Mouse (Mus musculus) kidney, postnatal 25 days (tissue): ENCODE data around the gene Gm3417.
A peak's percentile ranks its signal among the peaks of the same experiment; 100 is the strongest.
"Not testable (repeated sequence)": the region's sequence is repeated elsewhere in the genome, so short reads cannot be mapped to it uniquely, and the experiment has no call there.

ENCODE experiments used
- DNase-seq, 2 experiments: peaks; one replicate each; pipeline ENCODE4 v3.0.0; 2021; ENCODE audit warnings: mixed read lengths in 2 of 2

Gm3417 gene

DNA sequence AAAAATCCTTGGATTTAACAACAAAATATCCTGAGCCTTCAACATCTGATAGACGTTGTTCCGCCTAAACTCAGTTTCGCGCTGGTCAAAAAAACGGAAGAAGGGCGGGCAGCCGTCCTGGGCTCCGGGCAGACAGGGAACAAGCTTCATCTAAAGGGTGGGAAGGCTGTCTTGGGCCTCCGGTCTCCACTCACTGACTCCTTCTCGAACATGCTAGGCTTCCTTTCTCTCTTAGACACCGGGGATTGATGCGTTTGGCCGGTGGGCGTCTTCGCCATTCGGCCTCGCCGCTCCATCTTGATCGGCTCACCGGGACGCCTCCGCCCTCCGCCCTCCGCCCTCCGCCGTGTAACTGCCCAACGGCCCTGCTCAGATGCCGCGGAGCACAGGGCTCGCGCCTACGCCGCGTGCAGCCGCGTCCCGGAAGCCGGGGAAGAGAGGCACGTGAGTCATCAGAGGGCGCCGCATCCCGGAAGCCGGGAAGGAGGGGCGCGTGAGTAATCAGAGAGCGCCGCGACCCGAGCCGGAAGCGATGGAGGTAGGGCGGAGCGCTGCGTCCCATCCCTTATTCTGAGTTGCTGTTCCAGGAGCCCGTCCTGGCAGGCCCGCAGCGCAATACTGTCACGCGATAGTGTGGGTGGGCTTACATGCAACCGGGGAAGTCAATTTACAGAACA, at the start of gene Gm3417, which contains the start of gene 9030025P20Rik:
Gm3417 (minus strand) TSS at position 429 of the 677 bp plus-strand sequence.
9030025P20Rik (plus strand) TSS at position 107 of the 677 bp plus-strand sequence.
- DNase-seq: not testable (repeated sequence)

DNA sequence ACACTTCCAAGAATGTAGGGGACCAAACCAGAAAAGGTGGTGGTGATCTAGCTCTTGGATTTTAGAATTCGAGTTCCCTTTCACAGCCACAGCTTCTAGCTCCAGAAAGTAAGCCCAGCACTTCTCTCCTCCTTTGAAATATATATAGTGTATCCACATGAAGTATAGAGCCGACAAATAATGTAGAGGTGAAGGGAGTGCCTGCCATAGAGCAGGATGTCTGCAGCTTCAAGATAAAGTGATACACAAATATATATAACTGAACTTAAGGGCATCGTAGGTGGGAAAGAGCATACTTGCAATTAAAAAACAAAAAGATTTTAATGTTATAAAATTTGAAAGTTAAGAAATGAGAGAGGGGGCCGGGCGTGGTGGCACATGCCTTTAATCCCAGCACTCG, 46.9 kb upstream of the Gm3417 start:
- not testable (repeated sequence) for DNase-seq

DNA sequence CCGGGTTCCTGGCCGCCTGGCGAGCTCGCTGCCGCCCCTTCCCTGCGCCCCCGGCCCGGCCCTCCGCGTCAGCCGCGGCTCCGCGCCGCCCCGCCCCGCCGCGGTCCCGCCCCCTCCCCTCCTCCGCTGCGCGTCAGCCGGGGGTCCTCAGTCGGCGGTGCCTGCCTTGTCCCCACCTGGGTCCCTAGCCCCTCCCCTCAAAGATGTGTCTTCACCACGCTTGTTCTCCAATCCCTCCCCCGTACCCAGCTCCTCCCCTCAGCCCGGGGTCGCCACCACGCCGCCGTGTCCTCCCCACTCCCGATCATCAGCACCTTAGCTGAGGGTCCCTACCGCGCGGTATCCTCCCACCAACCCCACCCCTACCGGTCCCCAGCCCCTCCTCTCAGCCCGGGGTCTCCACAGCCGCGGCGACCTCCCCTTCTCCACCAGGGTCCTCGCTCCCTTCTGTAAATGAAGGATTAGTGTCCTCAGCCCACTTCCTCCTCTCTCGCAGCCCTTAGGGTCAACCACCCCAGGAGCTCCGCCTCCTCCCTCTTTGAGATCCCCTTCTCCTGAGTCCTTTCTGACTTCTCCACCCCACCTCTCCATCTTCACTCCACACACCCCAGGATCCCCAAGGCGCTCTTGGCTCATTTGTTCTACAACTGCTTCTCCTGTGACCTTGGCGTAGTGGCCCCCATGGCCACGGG, 46.1 kb upstream of the Gm3417 start:
- DNase-seq: not testable (repeated sequence)

DNA sequence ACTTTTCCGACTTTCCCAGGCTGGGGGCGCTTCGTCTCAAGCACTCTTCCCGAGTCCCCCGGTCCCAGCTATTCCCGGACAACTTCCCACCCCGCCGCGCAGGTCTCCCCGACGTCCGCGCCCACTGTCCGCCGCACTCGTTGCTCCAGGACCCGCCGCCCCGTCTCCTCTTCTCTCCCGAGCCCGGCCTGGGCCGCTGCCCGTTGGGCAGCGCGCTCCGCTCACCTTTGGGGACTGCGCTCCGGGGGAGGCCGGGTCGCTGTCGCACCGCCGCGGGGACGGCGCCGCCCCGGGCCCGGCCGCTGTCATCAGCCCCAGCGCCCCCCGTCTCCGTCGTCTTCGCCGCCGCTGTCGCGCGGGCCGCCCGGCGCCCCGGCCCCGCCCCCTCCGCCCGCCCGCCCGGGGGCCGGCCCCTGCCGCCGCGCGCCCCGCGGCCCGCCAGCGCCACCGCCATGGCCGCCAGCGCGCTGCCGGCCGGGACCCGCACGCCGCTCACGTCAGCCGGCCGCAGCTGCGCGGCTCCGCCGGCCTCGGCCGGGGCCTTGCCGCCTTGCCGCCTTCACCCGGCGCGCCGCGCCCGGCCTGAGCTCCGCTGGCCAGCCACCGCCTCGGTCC, 45.4 kb upstream of the Gm3417 start:
- not testable (repeated sequence) for DNase-seq

DNA sequence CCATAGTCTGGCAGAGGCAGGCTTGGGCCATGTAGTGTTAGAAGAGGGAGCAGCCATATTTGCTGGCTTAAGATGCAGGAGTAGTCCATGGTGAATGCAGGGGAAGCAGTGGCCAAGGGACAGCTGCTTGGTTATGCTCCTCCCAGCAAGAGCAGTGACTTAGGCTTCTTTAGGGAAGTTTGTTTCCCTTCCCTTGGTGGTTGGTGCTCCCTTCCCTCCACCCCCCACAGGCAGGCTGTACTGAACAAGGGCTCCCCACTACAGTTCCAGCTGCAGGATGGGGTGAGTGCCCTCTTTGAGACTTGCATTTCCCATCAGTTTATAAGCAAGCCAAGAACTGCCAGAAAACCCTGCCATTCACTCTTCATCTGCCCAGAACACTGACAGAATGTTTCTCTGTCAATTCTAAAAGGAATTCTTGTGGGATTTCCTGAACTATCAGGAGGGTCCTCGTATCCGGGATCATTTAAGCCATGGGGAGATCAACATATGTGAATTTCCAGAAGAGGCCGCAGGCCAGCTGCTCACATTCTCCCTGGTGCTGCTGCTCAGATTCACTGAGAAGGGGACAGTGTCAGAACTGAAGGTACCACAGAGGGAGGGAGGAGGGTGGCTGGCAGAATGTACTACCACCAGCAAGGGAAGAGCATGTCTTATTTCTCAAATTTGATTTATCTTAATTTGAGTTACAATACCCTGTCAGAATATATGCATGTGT, 43.1 kb upstream of the Gm3417 start:
- DNase-seq: peak; percentile 1 to 20

- not testable (repeated sequence) for DNase-seq
These were observed 31.3 kb upstream of the Gm3417 start, which contains the start of gene Gm3435 for GRCm38 (mm10) chr17:15009706-15010413. Gene Gm3435, plus strand, starts transcription at chr17:15010176.

DNA sequence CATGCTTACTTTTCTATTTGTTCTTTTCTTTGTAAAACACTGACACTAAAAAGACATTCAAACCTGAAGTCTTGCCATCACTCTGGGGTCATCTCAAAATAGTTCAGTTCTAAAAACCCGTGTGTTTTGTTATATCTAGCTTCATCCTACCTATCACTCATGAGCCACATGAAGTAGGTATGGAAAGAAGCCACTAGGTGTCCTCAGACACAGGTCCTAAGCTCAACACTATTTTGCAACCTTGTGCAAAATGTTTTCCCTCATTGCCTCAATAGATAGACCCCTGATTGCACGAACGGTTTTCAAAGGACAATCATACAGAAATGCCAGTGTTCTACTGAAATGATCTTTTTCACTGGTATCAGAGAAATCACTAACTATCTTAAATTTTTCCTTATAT, 30.5 kb upstream of the Gm3417 start:
- not testable (repeated sequence) for DNase-seq

- DNase-seq: not testable (repeated sequence)
These were observed 21.5 kb upstream of the Gm3417 start for GRCm38 (mm10) chr17:15000047-15000446.

GRCm38 (mm10) chr17:14994140-14994539, 15.6 kb upstream of the Gm3417 start:
- DNase-seq: not testable (repeated sequence)

- not testable (repeated sequence) for DNase-seq
These were observed 14.7 kb upstream of the Gm3417 start for GRCm38 (mm10) chr17:14993139-14993832.

DNA sequence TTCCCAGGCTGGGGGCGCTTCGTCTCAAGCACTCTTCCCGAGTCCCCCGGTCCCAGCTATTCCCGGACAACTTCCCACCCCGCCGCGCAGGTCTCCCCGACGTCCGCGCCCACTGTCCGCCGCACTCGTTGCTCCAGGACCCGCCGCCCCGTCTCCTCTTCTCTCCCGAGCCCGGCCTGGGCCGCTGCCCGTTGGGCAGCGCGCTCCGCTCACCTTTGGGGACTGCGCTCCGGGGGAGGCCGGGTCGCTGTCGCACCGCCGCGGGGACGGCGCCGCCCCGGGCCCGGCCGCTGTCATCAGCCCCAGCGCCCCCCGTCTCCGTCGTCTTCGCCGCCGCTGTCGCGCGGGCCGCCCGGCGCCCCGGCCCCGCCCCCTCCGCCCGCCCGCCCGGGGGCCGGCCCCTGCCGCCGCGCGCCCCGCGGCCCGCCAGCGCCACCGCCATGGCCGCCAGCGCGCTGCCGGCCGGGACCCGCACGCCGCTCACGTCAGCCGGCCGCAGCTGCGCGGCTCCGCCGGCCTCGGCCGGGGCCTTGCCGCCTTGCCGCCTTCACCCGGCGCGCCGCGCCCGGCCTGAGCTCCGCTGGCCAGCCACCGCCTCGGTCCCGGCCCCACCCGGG, 14.0 kb upstream of the Gm3417 start:
- not testable (repeated sequence) for DNase-seq

GRCm38 (mm10) chr17:14990116-14990702, 11.6 kb upstream of the Gm3417 start:
- peak in 1 of 2 experiments; percentile 6 for DNase-seq

DNA sequence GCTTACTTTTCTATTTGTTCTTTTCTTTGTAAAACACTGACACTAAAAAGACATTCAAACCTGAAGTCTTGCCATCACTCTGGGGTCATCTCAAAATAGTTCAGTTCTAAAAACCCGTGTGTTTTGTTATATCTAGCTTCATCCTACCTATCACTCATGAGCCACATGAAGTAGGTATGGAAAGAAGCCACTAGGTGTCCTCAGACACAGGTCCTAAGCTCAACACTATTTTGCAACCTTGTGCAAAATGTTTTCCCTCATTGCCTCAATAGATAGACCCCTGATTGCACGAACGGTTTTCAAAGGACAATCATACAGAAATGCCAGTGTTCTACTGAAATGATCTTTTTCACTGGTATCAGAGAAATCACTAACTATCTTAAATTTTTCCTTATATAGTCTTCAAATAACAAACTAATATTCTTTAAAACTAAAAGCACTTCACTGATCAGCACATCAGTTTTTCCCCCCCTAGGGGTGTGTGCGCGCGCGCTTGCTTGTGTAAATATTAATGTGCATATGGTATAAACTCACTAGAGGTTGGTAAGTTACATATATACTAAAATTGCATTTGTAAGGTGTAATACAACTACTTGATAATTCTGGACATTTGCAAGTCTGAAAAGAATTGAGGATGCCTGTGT, 750 bp downstream of the Gm3417 start:
- DNase-seq: not testable (repeated sequence)

GRCm38 (mm10) chr17:14968373-14968913, 10.1 kb downstream of the Gm3417 start:
- not testable (repeated sequence) for DNase-seq

DNA sequence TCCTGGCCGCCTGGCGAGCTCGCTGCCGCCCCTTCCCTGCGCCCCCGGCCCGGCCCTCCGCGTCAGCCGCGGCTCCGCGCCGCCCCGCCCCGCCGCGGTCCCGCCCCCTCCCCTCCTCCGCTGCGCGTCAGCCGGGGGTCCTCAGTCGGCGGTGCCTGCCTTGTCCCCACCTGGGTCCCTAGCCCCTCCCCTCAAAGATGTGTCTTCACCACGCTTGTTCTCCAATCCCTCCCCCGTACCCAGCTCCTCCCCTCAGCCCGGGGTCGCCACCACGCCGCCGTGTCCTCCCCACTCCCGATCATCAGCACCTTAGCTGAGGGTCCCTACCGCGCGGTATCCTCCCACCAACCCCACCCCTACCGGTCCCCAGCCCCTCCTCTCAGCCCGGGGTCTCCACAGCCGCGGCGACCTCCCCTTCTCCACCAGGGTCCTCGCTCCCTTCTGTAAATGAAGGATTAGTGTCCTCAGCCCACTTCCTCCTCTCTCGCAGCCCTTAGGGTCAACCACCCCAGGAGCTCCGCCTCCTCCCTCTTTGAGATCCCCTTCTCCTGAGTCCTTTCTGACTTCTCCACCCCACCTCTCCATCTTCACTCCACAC, 16.9 kb downstream of the Gm3417 start:
- not testable (repeated sequence) for DNase-seq

- DNase-seq: peak; percentile 11 to 65
These were observed 17.5 kb downstream of the Gm3417 start, which contains the start of gene Phf10 for GRCm38 (mm10) chr17:14960951-14961556. Gene Phf10, minus strand, starts transcription at chr17:14961273.

DNA sequence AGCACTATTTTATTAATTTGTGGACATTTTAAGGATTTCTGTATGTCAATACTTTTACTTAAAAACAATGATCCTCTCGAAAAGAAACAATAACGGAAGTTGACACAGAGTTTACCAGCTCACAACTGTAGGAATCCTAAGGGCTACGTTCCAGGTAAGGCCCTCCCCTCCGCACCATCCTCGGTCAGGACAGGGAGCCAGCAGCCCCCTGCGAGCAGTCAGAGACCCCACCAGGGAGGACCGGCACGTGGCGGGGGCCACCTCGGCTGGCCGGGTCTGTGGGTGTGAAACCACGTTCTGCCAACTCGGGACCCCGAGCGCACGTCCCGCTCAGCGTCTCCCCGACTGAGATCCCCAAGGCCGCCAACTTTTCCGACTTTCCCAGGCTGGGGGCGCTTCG, 18.1 kb downstream of the Gm3417 start:
- DNase-seq: peak; percentile 2 to 42

DNA sequence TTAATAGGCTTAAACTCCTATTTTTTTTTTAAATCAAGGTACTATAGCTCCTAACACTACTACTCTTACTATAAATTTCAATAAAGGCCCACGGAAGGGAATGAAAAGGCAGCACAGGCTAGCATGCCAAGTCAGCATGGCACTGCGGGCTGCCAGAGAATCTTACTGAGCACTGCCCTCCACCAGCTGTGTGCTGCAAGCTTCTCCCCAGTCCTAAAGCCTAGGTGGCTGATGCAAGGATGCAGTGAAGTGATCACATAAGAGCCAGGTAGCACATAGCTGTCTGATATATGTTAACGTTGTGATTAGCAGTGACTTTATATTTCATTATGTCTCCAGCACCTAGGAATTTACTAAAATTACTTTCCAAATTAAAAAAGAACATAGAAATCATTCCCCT, 18.6 kb downstream of the Gm3417 start:
- peak in 1 of 2 experiments; percentile 2 for DNase-seq
